ENCODE assay signal across 8 mouse cellular contexts in the genomic region with DNA sequence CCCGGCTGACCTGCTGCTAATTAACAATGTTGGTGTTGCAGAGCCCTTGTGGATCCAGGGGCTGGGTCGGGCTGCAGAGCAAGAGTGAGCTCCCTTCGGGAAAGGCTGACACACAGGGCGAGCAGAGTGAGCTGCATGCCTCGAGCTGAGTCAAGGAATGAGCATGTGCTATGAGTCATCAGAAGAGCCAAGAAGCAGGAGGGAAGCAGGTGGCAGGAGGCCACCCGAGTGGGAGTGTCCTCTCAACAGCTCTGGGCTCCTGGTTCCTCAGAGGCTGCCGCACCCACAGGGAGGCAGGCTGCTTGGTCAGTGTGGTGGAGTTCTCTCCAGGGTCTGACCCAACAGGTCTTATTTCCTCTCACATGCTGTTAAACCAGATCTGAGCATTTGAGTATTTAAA.
DNase-seq lines count a peak whose midpoint lies in the region; ATAC-seq and TF ChIP-seq lines count a peak whose summit lies in the region.

No protein-coding gene starts in this region.

- no peak overlapping the region for H3K9ac ChIP-seq in embryonic facial prominence, embryonic 15.5 days
- no peak overlapping the region for H3K9ac ChIP-seq in heart, embryonic 16.5 days (ENCODE audit: low read length)
- no peak overlapping the region for H3K9ac ChIP-seq in stomach, postnatal 0 days (ENCODE audit: low read length)

- H3K4me3 ChIP-seq in embryonic facial prominence, embryonic 15.5 days (replicated peaks), result no peak overlapping the region
- H3K4me3 ChIP-seq in heart, embryonic 16.5 days (ENCODE audit: low read length), result no peak overlapping the region
- H3K4me3 ChIP-seq in stomach, postnatal 0 days (ENCODE audit: low read depth, low read length), result no peak overlapping the region

- H3K27ac ChIP-seq in embryonic facial prominence, embryonic 15.5 days (replicated peaks), result no peak overlapping the region
- no peak overlapping the region for H3K27ac ChIP-seq in heart, embryonic 16.5 days (ENCODE audit: low read length)
- no peak overlapping the region for H3K27ac ChIP-seq in stomach, postnatal 0 days (replicated peaks)

- H3K36me3 ChIP-seq in embryonic facial prominence, embryonic 15.5 days, result no peaks in the 10 kb centered on the region
- H3K36me3 ChIP-seq in heart, embryonic 16.5 days (ENCODE audit: control insufficient read depth, insufficient read depth), result no peaks in the 10 kb centered on the region
- H3K36me3 ChIP-seq in stomach, postnatal 0 days (ENCODE audit: control insufficient read depth, insufficient read depth, low read length), result no peaks in the 10 kb centered on the region

- no peaks in the 10 kb centered on the region for H3K9me3 ChIP-seq in embryonic facial prominence, embryonic 15.5 days (replicated peaks)
- H3K9me3 ChIP-seq in heart, embryonic 16.5 days (replicated peaks; ENCODE audit: control insufficient read depth, low read length), result no peaks in the 10 kb centered on the region
- H3K9me3 ChIP-seq in stomach, postnatal 0 days (ENCODE audit: control insufficient read depth, low read length), result no peaks in the 10 kb centered on the region

- DNase-seq in A20 (ENCODE audit: low read depth, low spot score) (peak; percentile 11), NIH3T3 (ENCODE audit: low read depth) (peak; percentile 89), liver (no peak)
- DNase-seq in left cerebral cortex, adult 9 months (ENCODE audit: low spot score in 2 of 2), result peak; percentile 83 to 89
- peak; percentile 82 for DNase-seq in stomach, postnatal 0 days (ENCODE audit: low spot score)
- no peak for DNase-seq in spleen, postnatal 36 days (ENCODE audit: low spot score in 2 of 2)

- ATAC-seq in embryonic facial prominence, embryonic 15.5 days (ENCODE audit: insufficient number of reproducible peaks, low FRiP score, low TSS enrichment, low read depth), result peak; percentile 76
- peak; percentile 64; the same call in 1 of the 2 replicates for ATAC-seq in heart, embryonic 16.5 days (replicated peaks; ENCODE audit: extremely low read depth, insufficient read depth, low FRiP score)
- ATAC-seq in stomach, postnatal 0 days (ENCODE audit: low FRiP score, low TSS enrichment), result peak; percentile 99

- peaks cover 14% of the 10 kb centered on the region for H3K4me1 ChIP-seq in embryonic facial prominence, embryonic 15.5 days
- H3K4me1 ChIP-seq in heart, embryonic 16.5 days (ENCODE audit: control insufficient read depth, insufficient read depth, low read length), result peaks cover 18% of the 10 kb centered on the region
- no peaks in the 10 kb centered on the region for H3K4me1 ChIP-seq in stomach, postnatal 0 days (replicated peaks; ENCODE audit: control insufficient read depth, insufficient read depth)

- H3K4me2 ChIP-seq in embryonic facial prominence, embryonic 15.5 days (replicated peaks), result no peak overlapping the region
- no peak overlapping the region for H3K4me2 ChIP-seq in heart, embryonic 16.5 days (ENCODE audit: low read depth, low read length)
- H3K4me2 ChIP-seq in stomach, postnatal 0 days (replicated peaks; ENCODE audit: low read depth), result no peak overlapping the region

- TF ChIP-seq CTCF in stomach, postnatal 0 days (IDR thresholded peaks at IDR 0.05; ENCODE audit: low read depth), result no peak

- 33% methylated on average over 7 of the region's 7 CpGs for WGBS in embryonic facial prominence, embryonic 15.5 days
- 21% methylated on average over 7 of the region's 7 CpGs for WGBS in heart, embryonic 16.5 days
- WGBS in stomach, postnatal 0 days, result 12% methylated on average over 7 of the region's 7 CpGs

- TF ChIP-seq EP300 in stomach, postnatal 0 days (optimal IDR thresholded peaks at IDR 0.05), result no peak

- H3K27me3 ChIP-seq in embryonic facial prominence, embryonic 15.5 days, result no peaks in the 10 kb centered on the region
- no peaks in the 10 kb centered on the region for H3K27me3 ChIP-seq in heart, embryonic 16.5 days (ENCODE audit: control insufficient read depth, insufficient read depth, low read length)
- no peaks in the 10 kb centered on the region for H3K27me3 ChIP-seq in stomach, postnatal 0 days (ENCODE audit: control insufficient read depth, insufficient read depth, low read length)

Comparison
In these comparisons a context has a peak if more than half of its experiments do, and no peak if none do; other contexts are left out.
1. DNase-seq: peak in A20 (single experiment), NIH3T3 (single experiment), left cerebral cortex, adult 9 months (2 of 2) and stomach, postnatal 0 days (single experiment); none in spleen, postnatal 36 days (0 of 2) and liver (single experiment).
2. Peak in every context shown above with its lines, with median percentiles within 50 percentile points of each other: ATAC-seq.